Mouse (Mus musculus): Measurements from ENCODE around the gene Pi4k2a. TPM values are rescaled to one million over a fixed set of nuclear protein-coding genes. Genes with fewer than 3 reads are reported as not detected.
A peak's percentile ranks its signal among the peaks of the same experiment; 100 is the strongest.

Pi4k2a gene
- polyA plus RNA-seq, 1 experiment from 2014 or later, result 33.0 TPM

DNA sequence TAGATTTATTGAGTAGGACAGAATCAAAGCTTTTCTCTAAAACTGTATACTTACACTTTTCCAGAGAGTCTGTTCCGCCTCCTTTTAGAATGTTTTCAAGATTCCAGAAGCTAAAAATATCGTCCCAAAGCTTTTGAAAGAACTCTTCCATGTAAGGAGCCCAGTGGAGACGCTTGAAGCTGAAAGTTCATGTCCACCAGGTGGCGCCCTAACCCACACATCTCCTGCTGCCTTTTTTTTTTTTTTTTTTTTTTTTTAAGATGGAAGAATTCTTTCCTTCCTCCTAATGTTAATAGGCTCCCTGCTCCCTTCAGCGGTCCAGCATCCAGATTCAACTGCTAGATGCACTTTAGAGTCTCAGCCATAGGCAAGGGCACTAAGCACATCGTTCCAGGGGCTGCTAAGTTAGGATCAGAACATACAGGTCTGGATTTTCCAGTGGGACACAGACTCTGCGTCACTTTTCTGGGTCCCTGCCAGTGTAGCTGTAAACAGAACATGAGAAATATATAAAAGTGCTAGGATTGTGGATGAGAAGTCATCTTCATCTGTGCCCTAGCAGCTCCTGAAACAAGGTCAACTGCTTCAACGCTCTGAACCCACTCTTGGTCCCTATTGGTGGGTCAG is 54.4 kb downstream of the Pi4k2a start:
- no peak overlapping the region for H3K27ac ChIP-seq
- H3K36me3 ChIP-seq, result 0 out of 2 replicates have a peak, but pooled peaks cover 2% of the 10 kb centered on the region
- peaks cover 27% of the 10 kb centered on the region for H3K4me1 ChIP-seq
- H3K9me3 ChIP-seq (replicated peaks), result no peaks in the 10 kb centered on the region
- H3K4me3 ChIP-seq, result no peak overlapping the region
- DNase-seq (ENCODE audit: low spot score), result peak; percentile 90
- 31% methylated on average over 8 of the region's 8 CpGs for WGBS
- H3K27me3 ChIP-seq (ENCODE audit: low read depth, poor library complexity, severe bottlenecking), result peaks cover 15% of the 10 kb centered on the region

DNA sequence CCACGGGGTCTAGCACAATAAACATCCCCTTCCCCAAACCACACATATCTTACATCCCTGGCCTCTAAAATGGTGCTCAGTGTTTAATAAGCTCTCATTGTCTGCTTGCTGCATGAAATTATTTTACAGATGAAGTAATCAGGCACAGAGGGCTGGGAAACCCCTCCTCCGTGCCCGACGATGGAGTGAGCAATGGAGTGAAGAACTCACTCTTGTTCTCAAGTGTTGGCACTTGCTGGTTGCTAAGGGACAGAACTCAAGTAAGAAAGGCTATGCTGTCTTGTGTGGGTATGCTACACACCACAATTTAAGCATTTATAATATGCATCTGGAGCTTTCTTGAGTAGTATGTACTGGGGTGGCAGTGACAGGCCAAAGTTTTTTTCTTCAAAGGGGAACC is 54.9 kb downstream of the Pi4k2a start:
- Histone ChIP-seq H3K36me3 (0 out of 2 replicates have a peak, but pooled peaks cover 2% of the 10 kb centered on the region), H3K27ac (no peak overlapping the region), H3K4me3 (no peak overlapping the region), H3K9me3 (replicated peaks) (no peaks in the 10 kb centered on the region), H3K4me1 (peaks cover 30% of the 10 kb centered on the region), H3K27me3 (ENCODE audit: low read depth, poor library complexity, severe bottlenecking) (peaks cover 16% of the 10 kb centered on the region)
- no peak for DNase-seq (ENCODE audit: low spot score)
- 74% methylated on average over 4 of the region's 4 CpGs for WGBS

DNA sequence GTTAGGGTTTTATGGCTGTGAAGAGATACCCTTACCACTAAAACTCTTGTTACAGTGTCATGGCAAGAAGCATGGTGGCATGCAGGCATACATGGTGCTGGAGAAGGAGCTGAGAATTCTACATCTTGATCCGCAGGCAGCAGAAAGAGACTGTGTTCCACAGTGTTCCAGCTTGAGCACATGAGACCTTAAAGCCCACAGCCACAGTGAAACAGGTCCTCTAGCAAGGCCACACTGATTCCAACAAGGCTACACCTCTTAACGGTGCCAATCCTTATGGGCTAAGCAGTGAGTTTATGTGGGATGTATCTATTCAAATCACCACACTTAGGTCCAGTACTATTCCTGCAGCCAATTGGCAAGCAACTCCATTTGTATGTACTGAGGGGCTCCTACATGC is 55.5 kb downstream of the Pi4k2a start:
- 93% methylated on average over 2 of the region's 2 CpGs for WGBS
- peaks cover 16% of the 10 kb centered on the region for H3K27me3 ChIP-seq (ENCODE audit: low read depth, poor library complexity, severe bottlenecking)
- no peak overlapping the region for H3K4me3 ChIP-seq
- no peak for DNase-seq (ENCODE audit: low spot score)
- peaks cover 3% of the 10 kb centered on the region; the same call in 1 of the 2 replicates for H3K36me3 ChIP-seq
- peaks cover 34% of the 10 kb centered on the region for H3K4me1 ChIP-seq
- no peak overlapping the region for H3K27ac ChIP-seq
- H3K9me3 ChIP-seq (replicated peaks), result no peaks in the 10 kb centered on the region

GRCm38 (mm10) chr19:42146276-42147010 is 56.2 kb downstream of the Pi4k2a start:
- Histone ChIP-seq H3K27ac (peak overlapping the region; percentile 91), H3K9me3 (replicated peaks) (no peaks in the 10 kb centered on the region), H3K27me3 (ENCODE audit: low read depth, poor library complexity, severe bottlenecking) (peaks cover 16% of the 10 kb centered on the region), H3K4me1 (peaks cover 37% of the 10 kb centered on the region), H3K4me3 (peak overlapping the region; percentile 82), H3K36me3 (peaks cover 10% of the 10 kb centered on the region)
- DNase-seq (ENCODE audit: low spot score), result no peak
- WGBS, result 91% methylated on average over 9 of the region's 9 CpGs

DNA sequence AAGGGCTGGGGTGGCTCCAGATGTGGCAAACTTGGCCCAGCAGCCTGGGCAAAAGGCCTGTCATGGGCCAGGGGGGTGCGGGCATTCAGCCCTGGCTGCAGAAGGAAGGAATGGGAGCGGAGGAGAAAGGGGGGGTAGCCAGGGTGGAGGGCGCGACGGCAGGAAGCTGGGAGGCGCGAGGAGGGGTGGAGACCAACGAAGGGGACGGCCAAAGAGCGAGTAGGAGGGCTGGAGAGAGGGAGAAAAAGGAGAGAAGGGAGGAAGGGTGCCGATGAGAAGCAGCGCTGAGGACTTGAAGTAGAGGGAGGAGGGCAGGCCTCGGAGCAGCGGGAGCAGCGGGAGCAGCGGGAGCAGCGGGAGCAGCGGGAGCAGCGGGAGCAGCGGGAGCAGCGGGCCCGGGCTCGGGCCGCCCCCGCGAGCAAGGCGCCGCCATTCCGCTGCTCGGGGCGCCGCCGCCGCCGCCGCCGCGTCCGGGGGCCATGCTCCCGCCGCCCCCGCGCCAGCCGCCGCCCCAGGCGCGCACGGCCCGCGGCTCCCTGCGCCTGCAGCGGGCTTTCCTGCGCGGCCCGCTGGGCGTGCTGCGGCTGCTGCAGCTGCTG is 57.0 kb downstream of the Pi4k2a start, which contains the start of gene Marveld1:
TSS of gene Marveld1 (plus strand) at position 231 of the 599 bp plus-strand sequence.
- H3K9me3 ChIP-seq (replicated peaks), result no peaks in the 10 kb centered on the region
- peak within 1 kb of the TSS; percentile 91 for H3K27ac ChIP-seq
- DNase-seq (ENCODE audit: low spot score), result peak; percentile 71
- peak within 1 kb of the TSS; percentile 82 for H3K4me3 ChIP-seq
- peaks cover 45% of the 10 kb centered on the region for H3K4me1 ChIP-seq
- H3K27me3 ChIP-seq (ENCODE audit: low read depth, poor library complexity, severe bottlenecking), result peaks cover 16% of the 10 kb centered on the region
- 8% methylated on average over 52 of the region's 57 CpGs for WGBS
- peaks cover 10% of the 10 kb centered on the region for H3K36me3 ChIP-seq

- H3K4me3 ChIP-seq, result peak overlapping the region; percentile 82
- H3K9me3 ChIP-seq (replicated peaks), result no peaks in the 10 kb centered on the region
- H3K27ac ChIP-seq, result peak overlapping the region; percentile 91
- peaks cover 16% of the 10 kb centered on the region for H3K27me3 ChIP-seq (ENCODE audit: low read depth, poor library complexity, severe bottlenecking)
- WGBS, result under 1% methylated on average over 63 of the region's 63 CpGs
- DNase-seq (ENCODE audit: low spot score), result peak; percentile 78
- peaks cover 10% of the 10 kb centered on the region for H3K36me3 ChIP-seq
- peaks cover 45% of the 10 kb centered on the region for H3K4me1 ChIP-seq
Observed at GRCm38 (mm10) chr19:42147769-42148568, 57.7 kb downstream of the Pi4k2a start.

GRCm38 (mm10) chr19:42148569-42148860 is 58.2 kb downstream of the Pi4k2a start:
- H3K4me3 ChIP-seq, result peak overlapping the region; percentile 82
- H3K27me3 ChIP-seq (ENCODE audit: low read depth, poor library complexity, severe bottlenecking), result peaks cover 16% of the 10 kb centered on the region
- 16% methylated on average over 7 of the region's 7 CpGs for WGBS
- no peaks in the 10 kb centered on the region for H3K9me3 ChIP-seq (replicated peaks)
- H3K27ac ChIP-seq, result peak overlapping the region; percentile 91
- no peak for DNase-seq (ENCODE audit: low spot score)
- H3K4me1 ChIP-seq, result peaks cover 45% of the 10 kb centered on the region
- H3K36me3 ChIP-seq, result peaks cover 10% of the 10 kb centered on the region

- H3K27me3 ChIP-seq (ENCODE audit: low read depth, poor library complexity, severe bottlenecking), result peaks cover 16% of the 10 kb centered on the region
- 6% methylated on average over 6 of the region's 6 CpGs for WGBS
- DNase-seq (ENCODE audit: low spot score), result peak; percentile 87
Observed at GRCm38 (mm10) chr19:42151990-42152389, 61.7 kb downstream of the Pi4k2a start.

GRCm38 (mm10) chr19:42157493-42158237 is 67.4 kb downstream of the Pi4k2a start:
- Histone ChIP-seq H3K36me3 (no peaks in the 10 kb centered on the region), H3K9me3 (replicated peaks) (no peaks in the 10 kb centered on the region), H3K4me1 (peaks cover 11% of the 10 kb centered on the region; the same call in 1 of the 2 replicates), H3K4me3 (no peak overlapping the region), H3K27me3 (ENCODE audit: low read depth, poor library complexity, severe bottlenecking) (no peaks in the 10 kb centered on the region), H3K27ac (peak overlapping the region; percentile 39)
- no peak for DNase-seq (ENCODE audit: low spot score)
- WGBS, result 54% methylated on average over 12 of the region's 12 CpGs

More at GRCm38 (mm10) chr19:42151990-42152389, 61.7 kb downstream of the Pi4k2a start:
- Histone ChIP-seq H3K4me1 (peaks cover 41% of the 10 kb centered on the region), H3K9me3 (replicated peaks) (no peaks in the 10 kb centered on the region), H3K36me3 (peaks cover 10% of the 10 kb centered on the region), H3K27ac (no peak overlapping the region), H3K4me3 (no peak overlapping the region)

DNA sequence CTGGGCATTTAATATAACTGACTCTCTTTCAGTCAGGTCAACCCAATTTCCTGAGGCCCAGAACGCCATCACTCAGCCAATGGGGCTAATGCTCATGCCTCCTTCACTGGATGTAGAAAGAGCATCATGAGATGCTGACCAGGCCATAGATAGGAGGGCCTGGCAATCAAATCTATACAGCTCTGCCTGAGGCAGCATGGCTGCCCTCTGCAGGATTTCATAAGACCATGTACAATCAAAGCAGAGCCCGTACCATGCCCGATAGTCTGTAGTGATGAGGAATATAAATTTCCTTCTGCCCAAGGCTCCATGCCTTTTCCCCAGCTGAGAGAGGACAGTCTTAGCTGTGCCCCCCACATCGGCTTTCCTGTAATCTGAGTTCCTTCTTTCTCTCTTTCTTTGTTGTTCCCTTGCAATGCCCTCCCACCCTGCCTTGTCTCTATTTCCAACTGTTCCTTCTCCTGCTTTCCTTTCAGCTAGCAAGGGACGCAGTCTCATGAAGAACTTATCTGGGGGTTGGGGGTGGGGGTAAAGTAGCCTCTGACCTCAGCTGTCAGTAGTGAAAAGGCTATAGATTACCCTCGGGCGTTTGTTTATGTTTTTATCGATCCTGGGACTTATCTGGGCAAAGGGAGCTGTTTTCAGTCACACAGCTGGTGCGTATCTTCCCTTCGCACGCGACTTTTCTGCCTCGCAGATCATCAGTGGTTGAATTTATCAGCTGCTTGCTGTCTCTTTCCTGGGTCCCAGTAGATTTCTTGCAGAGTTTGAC is 68.2 kb downstream of the Pi4k2a start:
- Histone ChIP-seq H3K36me3 (no peaks in the 10 kb centered on the region), H3K4me3 (no peak overlapping the region), H3K4me1 (peaks cover 11% of the 10 kb centered on the region; the same call in 1 of the 2 replicates), H3K27ac (peak overlapping the region; percentile 39), H3K9me3 (replicated peaks) (no peaks in the 10 kb centered on the region), H3K27me3 (ENCODE audit: low read depth, poor library complexity, severe bottlenecking) (no peaks in the 10 kb centered on the region)
- 50% methylated on average over 13 of the region's 13 CpGs for WGBS
- no peak for DNase-seq (ENCODE audit: low spot score)

DNA sequence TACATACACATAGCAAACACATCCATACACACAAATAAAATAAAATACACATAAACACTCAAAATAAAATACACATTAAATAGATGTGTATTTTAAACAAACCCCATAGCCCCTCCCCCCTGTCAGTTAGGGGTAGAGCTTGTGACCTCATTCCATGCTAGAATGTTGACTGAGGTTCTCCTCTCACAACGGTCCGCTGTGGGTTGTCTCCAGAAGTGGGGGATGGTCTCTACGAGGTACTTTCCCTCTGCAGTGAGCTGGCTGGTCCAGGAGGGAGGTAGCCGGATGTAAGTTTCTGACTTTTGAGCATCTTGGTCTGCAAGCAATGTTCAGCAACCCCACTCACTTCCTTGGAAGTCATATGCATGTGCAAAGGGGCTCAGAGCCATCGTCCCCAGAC is 73.5 kb downstream of the Pi4k2a start, which contains the start of gene Zfyve27:
TSS of gene Zfyve27 (plus strand) at position 188 of the 400 bp plus-strand sequence.
- WGBS, result 82% methylated on average over 5 of the region's 5 CpGs

More for the DNA sequence above, 73.5 kb downstream of the Pi4k2a start, which contains the start of gene Zfyve27:
- H3K36me3 ChIP-seq, result no peaks in the 10 kb centered on the region
- no peak for DNase-seq (ENCODE audit: low spot score)
- no peak within 1 kb of the TSS for H3K4me3 ChIP-seq
- no peak within 1 kb of the TSS for H3K27ac ChIP-seq
- peaks cover 28% of the 10 kb centered on the region for H3K27me3 ChIP-seq (ENCODE audit: low read depth, poor library complexity, severe bottlenecking)
- H3K4me1 ChIP-seq, result peaks cover 9% of the 10 kb centered on the region; the same call in 1 of the 2 replicates
- H3K9me3 ChIP-seq (replicated peaks), result no peaks in the 10 kb centered on the region
